Mouse (Mus musculus): ENCODE measurements around the gene Pknox2. TPM values are rescaled to one million over a fixed set of nuclear protein-coding genes. Genes with fewer than 3 reads are reported as not detected.

Gene Pknox2
- polyA plus RNA-seq, 1 experiment from 2014 or later = 40.6 TPM

DNA sequence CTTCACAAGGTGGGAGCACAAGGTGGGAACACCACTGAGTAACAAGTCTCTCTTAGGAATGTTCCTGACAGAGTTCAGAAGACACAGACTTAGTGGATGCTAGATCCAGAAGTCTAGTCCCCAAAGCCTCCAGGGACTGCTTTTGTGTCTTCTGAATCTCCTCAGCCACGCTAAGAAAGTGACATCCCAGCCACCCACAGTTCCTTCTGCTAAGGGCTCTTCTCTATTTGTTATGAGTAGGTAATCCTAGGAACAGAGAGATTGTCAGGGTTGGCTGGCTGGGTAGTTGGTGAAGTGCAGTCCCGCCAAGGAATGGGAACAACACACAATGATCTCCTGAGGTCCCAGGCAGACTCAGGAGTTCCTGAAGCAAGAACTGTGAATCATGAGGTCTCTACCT lies 85.6 kb downstream of the Pknox2 start:
- H3K4me2 ChIP-seq = no peak overlapping the region
- ATAC-seq (ENCODE audit: low FRiP score, low read depth) = no peak
- no peaks in the 10 kb centered on the region for H3K9me3 ChIP-seq
- peaks cover 23% of the 10 kb centered on the region for H3K4me1 ChIP-seq (replicated peaks)
- H3K9ac ChIP-seq = no peak overlapping the region
- H3K27ac ChIP-seq (replicated peaks) = no peak overlapping the region
- no peak overlapping the region for H3K4me3 ChIP-seq
- H3K36me3 ChIP-seq = no peaks in the 10 kb centered on the region
- WGBS = 65% methylated on average over 2 of the region's 2 CpGs
- no peaks in the 10 kb centered on the region for H3K27me3 ChIP-seq

GRCm38 (mm10) chr9:37054703-37055102 lies 92.5 kb downstream of the Pknox2 start:
- Histone ChIP-seq H3K27ac (replicated peaks) (peak overlapping the region; percentile 37), H3K9ac (no peak overlapping the region), H3K4me3 (no peak overlapping the region), H3K4me2 (peak overlapping the region; percentile 53), H3K9me3 (no peaks in the 10 kb centered on the region), H3K4me1 (replicated peaks) (peaks cover 46% of the 10 kb centered on the region), H3K27me3 (no peaks in the 10 kb centered on the region), H3K36me3 (no peaks in the 10 kb centered on the region)
- no peak for ATAC-seq (ENCODE audit: low FRiP score, low read depth)
- WGBS = 18% methylated on average over 5 of the region's 5 CpGs

DNA sequence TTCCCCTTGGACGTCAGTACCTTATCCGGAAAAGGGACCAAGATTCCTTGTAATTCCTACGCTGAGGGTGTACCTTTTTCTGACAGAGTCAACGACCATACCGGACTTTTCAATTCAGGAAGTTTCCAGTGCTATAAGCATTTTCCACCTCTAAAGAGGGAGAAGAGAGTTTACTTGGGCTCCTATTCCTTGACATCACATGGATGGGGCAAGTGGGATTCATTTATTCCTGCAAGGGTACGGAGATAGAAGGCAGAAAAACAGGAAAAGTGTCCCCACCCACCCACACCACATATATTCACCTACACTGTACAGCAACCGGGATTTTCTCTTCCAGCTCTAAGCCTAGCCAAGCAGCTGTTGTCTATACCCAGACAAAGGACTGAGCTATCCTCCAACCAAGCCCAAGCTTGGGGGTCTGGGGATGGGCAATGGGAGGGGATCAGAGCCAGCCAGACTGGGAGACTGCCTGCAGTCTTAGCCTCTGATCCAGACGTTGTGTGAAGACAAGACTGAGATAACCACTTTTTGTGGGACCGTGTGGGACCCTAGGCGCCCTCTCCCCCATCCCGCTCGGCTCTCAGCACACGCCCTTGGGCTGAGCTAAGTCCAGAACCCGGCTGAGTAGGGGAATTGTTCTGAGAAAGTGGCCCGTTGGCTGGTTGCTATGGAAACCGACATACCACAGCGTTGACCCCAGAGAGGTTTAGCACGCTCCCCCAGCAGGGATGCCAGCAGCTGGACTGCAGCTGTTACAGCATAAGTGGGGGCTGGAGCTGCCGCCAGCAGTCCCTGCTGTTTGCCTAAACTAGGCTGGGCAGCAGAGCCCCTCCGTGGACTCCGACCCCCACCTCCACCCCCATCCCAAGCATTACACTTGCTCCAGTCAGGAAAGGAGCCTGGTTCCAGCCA lies 93.3 kb downstream of the Pknox2 start:
- Histone ChIP-seq H3K4me1 (replicated peaks) (peaks cover 46% of the 10 kb centered on the region), H3K4me2 (peak overlapping the region; percentile 53), H3K36me3 (no peaks in the 10 kb centered on the region), H3K27ac (replicated peaks) (peak overlapping the region; percentile 37), H3K27me3 (no peaks in the 10 kb centered on the region), H3K9me3 (no peaks in the 10 kb centered on the region), H3K9ac (0 out of 2 replicates have a peak overlapping the region, but pooled peaks have one; percentile 5), H3K4me3 (peak overlapping the region; percentile 18)
- WGBS = 15% methylated on average over 21 of the region's 21 CpGs
- ATAC-seq (ENCODE audit: low FRiP score, low read depth) = peak; percentile 78

DNA sequence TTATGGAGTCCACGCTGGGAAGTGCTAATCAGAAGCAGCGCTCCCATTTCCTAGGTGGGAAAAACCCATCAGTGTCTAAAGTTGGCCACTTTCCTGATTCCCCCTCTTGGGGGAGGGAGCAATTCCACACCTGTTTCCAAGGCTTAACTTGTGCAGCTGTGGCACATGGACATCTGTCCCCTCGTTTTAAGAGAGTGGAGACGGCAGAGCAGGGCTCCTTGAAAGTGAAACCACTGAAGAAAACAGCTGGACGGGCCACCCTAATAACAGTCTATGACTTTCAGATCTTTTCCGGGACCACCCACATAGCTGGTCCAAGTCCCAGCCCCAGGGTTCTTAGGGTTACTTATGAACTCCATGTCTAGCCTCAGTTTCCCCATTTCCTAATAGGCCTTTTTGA lies 94.2 kb downstream of the Pknox2 start:
- ATAC-seq (ENCODE audit: low FRiP score, low read depth) = no peak
- 0 out of 2 replicates have a peak overlapping the region, but pooled peaks have one; percentile 37 for H3K27ac ChIP-seq (replicated peaks)
- WGBS = 52% methylated on average over 6 of the region's 6 CpGs

DNA sequence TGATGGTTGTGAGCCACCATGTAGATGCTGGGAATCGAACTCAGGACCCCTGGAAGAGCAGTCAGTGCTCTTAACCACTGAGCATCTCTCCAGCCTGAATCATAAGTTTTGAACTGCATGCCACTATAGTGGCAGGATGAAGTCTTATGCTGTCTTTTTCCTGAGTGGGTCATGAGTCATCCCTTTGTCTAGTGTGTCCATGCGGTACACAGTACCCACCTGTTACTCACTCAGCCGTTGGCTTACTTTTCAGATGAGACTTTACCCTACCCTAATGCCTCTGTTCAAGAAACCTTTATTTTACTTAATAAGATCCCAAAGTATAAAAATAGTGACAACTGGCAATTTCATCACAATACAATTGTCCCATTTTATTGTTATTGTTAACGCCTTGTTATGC lies 95.5 kb downstream of the Pknox2 start:
- Histone ChIP-seq H3K4me2 (no peak overlapping the region), H3K4me3 (no peak overlapping the region), H3K4me1 (replicated peaks) (peaks cover 34% of the 10 kb centered on the region), H3K9me3 (no peaks in the 10 kb centered on the region), H3K36me3 (no peaks in the 10 kb centered on the region), H3K27me3 (no peaks in the 10 kb centered on the region), H3K9ac (no peak overlapping the region), H3K27ac (replicated peaks) (no peak overlapping the region)
- WGBS = 93% methylated on average over 4 of the region's 4 CpGs
- no peak for ATAC-seq (ENCODE audit: low FRiP score, low read depth)

More for the DNA sequence above, 94.2 kb downstream of the Pknox2 start:
- no peaks in the 10 kb centered on the region for H3K36me3 ChIP-seq
- H3K9me3 ChIP-seq = no peaks in the 10 kb centered on the region
- peaks cover 40% of the 10 kb centered on the region for H3K4me1 ChIP-seq (replicated peaks)
- H3K4me2 ChIP-seq = no peak overlapping the region
- H3K9ac ChIP-seq = no peak overlapping the region
- no peaks in the 10 kb centered on the region for H3K27me3 ChIP-seq
- no peak overlapping the region for H3K4me3 ChIP-seq

GRCm38 (mm10) chr9:37047490-37047889 lies 99.7 kb downstream of the Pknox2 start:
- H3K36me3 ChIP-seq = no peaks in the 10 kb centered on the region
- H3K4me2 ChIP-seq = no peak overlapping the region
- H3K9ac ChIP-seq = no peak overlapping the region
- 86% methylated on average over 5 of the region's 5 CpGs for WGBS
- H3K4me1 ChIP-seq (replicated peaks) = 0 out of 2 replicates have a peak, but pooled peaks cover 4% of the 10 kb centered on the region
- H3K4me3 ChIP-seq = no peak overlapping the region
- ATAC-seq (ENCODE audit: low FRiP score, low read depth) = no peak
- H3K27me3 ChIP-seq = no peaks in the 10 kb centered on the region
- no peak overlapping the region for H3K27ac ChIP-seq (replicated peaks)
- no peaks in the 10 kb centered on the region for H3K9me3 ChIP-seq

- WGBS = 74% methylated on average over 1 of the region's 1 CpGs
- Histone ChIP-seq H3K4me1 (replicated peaks) (0 out of 2 replicates have a peak, but pooled peaks cover 2% of the 10 kb centered on the region), H3K4me3 (no peak overlapping the region), H3K27ac (replicated peaks) (no peak overlapping the region), H3K4me2 (no peak overlapping the region), H3K27me3 (no peaks in the 10 kb centered on the region), H3K9me3 (no peaks in the 10 kb centered on the region), H3K9ac (no peak overlapping the region), H3K36me3 (no peaks in the 10 kb centered on the region)
- no peak for ATAC-seq (ENCODE audit: low FRiP score, low read depth)
Measured at GRCm38 (mm10) chr9:37045875-37046274, 101.3 kb downstream of the Pknox2 start.

DNA sequence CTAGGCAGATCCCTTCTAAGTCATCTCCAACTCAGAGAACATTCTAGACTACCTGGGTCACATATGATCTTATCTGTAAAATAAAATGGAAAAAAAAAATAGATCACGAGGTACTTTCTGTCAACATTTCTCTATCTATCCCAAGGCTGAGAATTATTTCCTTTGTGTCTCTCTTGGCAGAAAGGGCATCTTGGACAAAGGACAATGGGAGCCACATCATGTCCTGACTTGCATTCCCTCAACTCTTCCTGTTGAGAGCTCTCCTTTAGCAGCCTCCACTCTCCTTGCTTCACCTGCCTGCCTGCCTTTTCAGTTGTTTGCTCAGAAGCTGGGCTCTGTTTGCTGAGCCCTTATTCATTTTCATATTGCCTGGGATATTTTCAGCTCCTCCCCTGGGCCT lies 103.0 kb downstream of the Pknox2 start:
- H3K4me2 ChIP-seq = no peak overlapping the region
- H3K4me3 ChIP-seq = no peak overlapping the region
- no peaks in the 10 kb centered on the region for H3K9me3 ChIP-seq
- H3K4me1 ChIP-seq (replicated peaks) = peaks cover 4% of the 10 kb centered on the region
- H3K27me3 ChIP-seq = no peaks in the 10 kb centered on the region
- no peaks in the 10 kb centered on the region for H3K36me3 ChIP-seq
- WGBS = 96% methylated on average over 1 of the region's 1 CpGs
- no peak for ATAC-seq (ENCODE audit: low FRiP score, low read depth)
- H3K9ac ChIP-seq = no peak overlapping the region
- no peak overlapping the region for H3K27ac ChIP-seq (replicated peaks)

DNA sequence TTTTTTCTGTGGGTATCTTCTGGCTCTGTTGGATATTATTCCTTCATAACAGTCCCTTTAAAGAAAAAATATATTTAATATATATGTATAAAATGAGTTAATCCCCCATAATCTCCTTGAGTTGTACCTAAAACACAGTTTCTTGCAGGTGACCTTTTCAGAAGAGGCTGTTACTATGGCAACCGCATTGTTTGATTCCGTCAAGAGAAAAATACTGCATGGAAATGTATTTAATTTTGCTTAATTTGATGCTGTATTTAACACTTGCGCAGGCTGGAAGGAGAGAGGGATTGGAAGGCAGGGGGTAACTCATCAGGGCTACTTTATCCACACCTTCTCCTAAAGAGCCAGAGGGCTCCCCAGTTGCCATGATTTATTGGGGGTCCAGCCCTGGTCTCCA lies 108.3 kb downstream of the Pknox2 start:
- Histone ChIP-seq H3K4me2 (no peak overlapping the region), H3K36me3 (no peaks in the 10 kb centered on the region), H3K4me3 (no peak overlapping the region), H3K27me3 (no peaks in the 10 kb centered on the region), H3K27ac (replicated peaks) (peak overlapping the region; percentile 52; the same call in 1 of the 2 replicates), H3K4me1 (replicated peaks) (peaks cover 18% of the 10 kb centered on the region), H3K9me3 (no peaks in the 10 kb centered on the region), H3K9ac (no peak overlapping the region)
- 71% methylated on average over 3 of the region's 3 CpGs for WGBS
- ATAC-seq (ENCODE audit: low FRiP score, low read depth) = no peak

GRCm38 (mm10) chr9:37038445-37038844 lies 108.8 kb downstream of the Pknox2 start:
- H3K4me2 ChIP-seq = no peak overlapping the region
- no peaks in the 10 kb centered on the region for H3K27me3 ChIP-seq
- ATAC-seq (ENCODE audit: low FRiP score, low read depth) = no peak
- peak overlapping the region; percentile 66 for H3K27ac ChIP-seq (replicated peaks)
- no peak overlapping the region for H3K4me3 ChIP-seq
- no peaks in the 10 kb centered on the region for H3K9me3 ChIP-seq
- peaks cover 18% of the 10 kb centered on the region for H3K4me1 ChIP-seq (replicated peaks)
- H3K9ac ChIP-seq = no peak overlapping the region
- H3K36me3 ChIP-seq = no peaks in the 10 kb centered on the region
- WGBS = 46% methylated on average over 7 of the region's 7 CpGs

- Histone ChIP-seq H3K4me1 (replicated peaks) (peaks cover 18% of the 10 kb centered on the region), H3K4me3 (no peak overlapping the region), H3K9ac (no peak overlapping the region), H3K27me3 (no peaks in the 10 kb centered on the region), H3K4me2 (no peak overlapping the region), H3K36me3 (no peaks in the 10 kb centered on the region), H3K27ac (replicated peaks) (no peak overlapping the region), H3K9me3 (no peaks in the 10 kb centered on the region)
- WGBS = 82% methylated on average over 12 of the region's 12 CpGs
- no peak for ATAC-seq (ENCODE audit: low FRiP score, low read depth)
Measured at GRCm38 (mm10) chr9:37037405-37037804, 109.8 kb downstream of the Pknox2 start.

DNA sequence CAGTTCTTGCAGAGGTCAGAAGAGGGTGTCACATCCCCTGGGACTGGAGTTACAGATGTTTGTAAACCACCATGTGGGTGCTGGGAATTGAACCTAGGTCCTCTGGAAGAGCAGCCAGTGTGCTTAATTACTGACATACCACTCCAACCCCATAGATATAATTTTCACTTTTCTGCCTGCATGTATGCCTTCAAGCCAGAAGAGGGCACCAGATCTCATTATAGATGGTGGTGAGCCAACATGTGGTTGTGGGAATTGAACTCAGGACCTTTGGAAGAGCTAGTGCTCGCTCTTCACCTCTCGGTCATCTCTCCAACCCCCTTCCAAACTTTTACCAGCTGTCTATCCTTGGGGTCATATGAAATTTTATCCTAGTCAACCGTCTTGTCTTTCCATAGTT lies 112.0 kb downstream of the Pknox2 start:
- peaks cover 26% of the 10 kb centered on the region for H3K4me1 ChIP-seq (replicated peaks)
- 96% methylated on average over 3 of the region's 3 CpGs for WGBS
- H3K27ac ChIP-seq (replicated peaks) = no peak overlapping the region
- no peak overlapping the region for H3K9ac ChIP-seq
- H3K36me3 ChIP-seq = no peaks in the 10 kb centered on the region
- ATAC-seq (ENCODE audit: low FRiP score, low read depth) = no peak
- H3K27me3 ChIP-seq = no peaks in the 10 kb centered on the region
- H3K4me3 ChIP-seq = no peak overlapping the region
- no peaks in the 10 kb centered on the region for H3K9me3 ChIP-seq
- H3K4me2 ChIP-seq = no peak overlapping the region
